Mouse (Mus musculus): ENCODE results near the gene Zc3h14. TPM values are rescaled to one million over a fixed set of nuclear protein-coding genes. Genes with fewer than 3 reads are reported as not detected.

Gene Zc3h14
- polyA plus RNA-seq, 1 experiment from 2014 or later: 109 TPM

DNA sequence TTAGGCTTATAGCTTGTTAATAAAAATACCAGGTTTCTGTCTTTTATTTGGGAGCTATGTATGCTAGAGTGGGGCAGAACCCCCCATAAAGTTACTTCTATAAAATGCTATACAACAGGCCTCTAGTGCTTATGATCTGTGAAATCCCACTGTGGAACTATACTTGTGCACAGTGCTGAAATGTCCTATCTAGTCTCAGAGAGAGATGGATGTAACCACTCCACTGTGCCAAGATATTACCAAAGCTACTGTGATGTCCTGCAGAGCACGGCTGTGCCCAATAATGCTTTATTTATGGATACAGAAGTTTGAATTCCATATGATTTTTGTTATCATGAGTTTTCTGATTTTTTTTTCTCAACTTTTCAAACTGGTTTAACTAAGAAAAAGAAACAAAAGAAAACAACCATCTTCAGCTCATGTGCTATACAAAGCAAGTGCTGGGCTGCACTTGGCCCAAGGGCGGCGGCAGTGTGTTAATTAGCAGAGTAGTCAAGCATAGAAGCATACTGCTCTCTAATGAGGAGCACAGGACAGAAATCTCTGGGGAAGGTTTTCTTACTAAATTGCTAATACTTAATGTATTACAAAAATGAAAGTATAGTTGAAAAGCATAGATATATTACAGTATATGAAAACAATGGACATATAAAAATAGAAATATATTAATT, 57.4 kb downstream of the Zc3h14 start:
- Histone ChIP-seq H3K9me3 (ENCODE audit: control insufficient read depth, low read length) (no peaks in the 10 kb centered on the region), H3K4me1 (replicated peaks; ENCODE audit: control insufficient read depth, insufficient read depth, low read length) (no peaks in the 10 kb centered on the region), H3K9ac (ENCODE audit: low read depth, low read length) (no peak overlapping the region), H3K4me3 (ENCODE audit: low read depth, low read length) (no peak overlapping the region), H3K27me3 (replicated peaks; ENCODE audit: control insufficient read depth, insufficient read depth, low read length) (no peaks in the 10 kb centered on the region), H3K36me3 (ENCODE audit: control insufficient read depth, insufficient read depth, low read length) (no peaks in the 10 kb centered on the region), H3K4me2 (no peak overlapping the region), H3K27ac (ENCODE audit: low read depth, low read length) (no peak overlapping the region)
- ATAC-seq (replicated peaks; ENCODE audit: low FRiP score) (no peak), DNase-seq (ENCODE audit: low spot score) (no peak)
- 93% methylated on average over 3 of the region's 3 CpGs for WGBS

DNA sequence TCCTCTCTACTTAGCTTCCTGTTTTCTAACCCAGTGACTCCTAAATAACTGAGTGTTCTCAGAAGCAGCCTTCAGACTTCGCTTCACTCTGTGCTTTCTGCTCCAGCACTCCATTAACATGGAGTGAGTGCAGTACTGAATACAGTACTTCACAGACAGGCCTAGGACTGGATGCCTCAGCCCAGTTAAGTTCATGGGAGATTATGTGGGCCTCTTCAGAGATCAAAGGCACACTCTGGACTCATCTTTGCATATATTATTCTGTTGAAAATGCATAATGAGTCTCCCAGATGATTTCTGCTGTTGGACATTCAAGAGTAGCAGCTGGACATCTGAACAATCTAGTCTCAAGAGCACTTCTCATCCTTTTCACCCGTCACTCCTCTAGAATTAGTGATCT, 74.0 kb downstream of the Zc3h14 start:
- Histone ChIP-seq H3K36me3 (ENCODE audit: control insufficient read depth, insufficient read depth, low read length) (no peaks in the 10 kb centered on the region), H3K27me3 (replicated peaks; ENCODE audit: control insufficient read depth, insufficient read depth, low read length) (no peaks in the 10 kb centered on the region), H3K4me2 (no peak overlapping the region), H3K4me1 (replicated peaks; ENCODE audit: control insufficient read depth, insufficient read depth, low read length) (no peaks in the 10 kb centered on the region), H3K9ac (ENCODE audit: low read depth, low read length) (no peak overlapping the region), H3K27ac (ENCODE audit: low read depth, low read length) (no peak overlapping the region), H3K4me3 (ENCODE audit: low read depth, low read length) (no peak overlapping the region), H3K9me3 (ENCODE audit: control insufficient read depth, low read length) (no peaks in the 10 kb centered on the region)
- DNase-seq (ENCODE audit: low spot score): no peak
- ATAC-seq (replicated peaks; ENCODE audit: low FRiP score): no peak
- 71% methylated on average over 2 of the region's 2 CpGs for WGBS

DNA sequence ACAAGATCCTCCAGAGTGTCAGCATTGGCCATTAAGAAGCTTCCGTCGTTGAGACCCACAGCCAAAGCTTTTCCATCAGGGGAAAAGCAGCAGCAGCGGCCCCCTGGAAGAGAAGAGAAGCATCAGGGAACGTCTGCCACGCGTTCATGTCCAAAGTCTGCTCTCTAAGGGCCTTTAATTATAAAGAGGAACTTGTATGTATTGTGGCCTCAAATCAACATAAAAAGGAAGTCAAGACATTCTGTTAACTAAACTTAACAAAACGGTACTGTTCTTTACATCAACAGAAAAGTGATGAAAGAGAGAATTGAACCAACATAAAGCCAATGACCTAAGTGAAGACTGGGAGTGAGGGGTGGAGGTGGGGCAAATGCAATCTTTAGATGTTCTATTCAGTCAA, 84.4 kb downstream of the Zc3h14 start:
- WGBS: 83% methylated on average over 7 of the region's 7 CpGs
- Histone ChIP-seq H3K4me1 (replicated peaks; ENCODE audit: control insufficient read depth, insufficient read depth, low read length) (no peaks in the 10 kb centered on the region), H3K27me3 (replicated peaks; ENCODE audit: control insufficient read depth, insufficient read depth, low read length) (no peaks in the 10 kb centered on the region), H3K4me2 (no peak overlapping the region), H3K4me3 (ENCODE audit: low read depth, low read length) (no peak overlapping the region), H3K36me3 (ENCODE audit: control insufficient read depth, insufficient read depth, low read length) (no peaks in the 10 kb centered on the region), H3K9ac (ENCODE audit: low read depth, low read length) (no peak overlapping the region), H3K27ac (ENCODE audit: low read depth, low read length) (no peak overlapping the region), H3K9me3 (ENCODE audit: control insufficient read depth, low read length) (no peaks in the 10 kb centered on the region)
- DNase-seq (ENCODE audit: low spot score): no peak
- no peak for ATAC-seq (replicated peaks; ENCODE audit: low FRiP score)

DNA sequence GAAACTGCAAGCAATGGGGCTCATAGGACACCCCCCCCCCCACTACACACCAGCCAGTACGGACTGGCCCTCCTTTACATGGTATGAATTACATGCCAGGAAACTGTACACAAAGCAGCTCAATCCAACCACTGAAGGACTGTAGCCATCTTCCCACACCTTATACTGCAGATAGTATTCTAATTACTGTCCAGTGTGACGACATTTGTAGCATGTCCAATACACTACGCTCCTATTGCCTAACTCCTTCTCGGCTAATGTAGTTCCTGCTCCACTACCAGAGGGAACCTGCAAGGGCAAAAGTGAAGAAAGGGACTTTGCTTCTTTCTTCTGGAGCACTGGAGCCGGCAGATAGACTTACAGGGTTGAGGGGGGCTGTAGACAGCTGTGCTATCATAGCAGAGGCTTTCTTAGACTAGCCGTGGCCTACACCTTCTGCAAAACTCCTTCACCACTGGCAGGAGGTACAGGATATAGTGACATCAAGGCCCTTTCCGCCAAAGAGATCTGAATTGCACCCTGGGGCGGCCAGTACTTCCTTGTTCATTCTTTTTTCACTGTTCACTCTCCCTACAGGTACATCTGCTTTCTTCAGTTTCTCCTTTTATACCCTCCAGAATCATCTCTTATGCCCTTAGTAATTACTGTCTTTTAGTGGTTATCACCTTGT, 86.3 kb downstream of the Zc3h14 start:
- WGBS: 80% methylated on average over 8 of the region's 8 CpGs
- no peak for ATAC-seq (replicated peaks; ENCODE audit: low FRiP score)
- H3K4me2 ChIP-seq: no peak overlapping the region
- H3K27ac ChIP-seq (ENCODE audit: low read depth, low read length): no peak overlapping the region
- no peaks in the 10 kb centered on the region for H3K36me3 ChIP-seq (ENCODE audit: control insufficient read depth, insufficient read depth, low read length)
- no peak for DNase-seq (ENCODE audit: low spot score)
- H3K4me1 ChIP-seq (replicated peaks; ENCODE audit: control insufficient read depth, insufficient read depth, low read length): no peaks in the 10 kb centered on the region
- H3K9me3 ChIP-seq (ENCODE audit: control insufficient read depth, low read length): no peaks in the 10 kb centered on the region
- H3K4me3 ChIP-seq (ENCODE audit: low read depth, low read length): no peak overlapping the region
- H3K27me3 ChIP-seq (replicated peaks; ENCODE audit: control insufficient read depth, insufficient read depth, low read length): no peaks in the 10 kb centered on the region
- H3K9ac ChIP-seq (ENCODE audit: low read depth, low read length): no peak overlapping the region

DNA sequence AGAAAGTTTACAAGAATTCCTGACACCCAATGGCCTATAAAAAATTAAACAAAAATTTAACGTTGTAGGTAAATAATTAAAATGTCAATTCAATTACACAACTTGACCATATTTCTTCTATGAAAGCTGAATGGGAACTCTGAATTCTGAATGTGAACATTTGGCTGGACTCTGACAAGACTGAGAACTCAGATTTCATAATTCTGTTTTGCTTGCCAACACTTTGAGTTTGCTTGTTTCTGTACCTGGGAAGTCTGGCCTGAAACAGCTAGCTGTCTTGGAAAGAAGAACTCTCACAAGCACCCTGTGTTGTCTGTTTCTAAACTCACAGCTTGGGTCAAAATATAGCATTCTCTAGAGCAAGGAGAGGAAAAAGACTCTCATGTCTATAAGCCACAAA, 87.1 kb downstream of the Zc3h14 start:
- WGBS: 81% methylated on average over 1 of the region's 1 CpGs

DNA sequence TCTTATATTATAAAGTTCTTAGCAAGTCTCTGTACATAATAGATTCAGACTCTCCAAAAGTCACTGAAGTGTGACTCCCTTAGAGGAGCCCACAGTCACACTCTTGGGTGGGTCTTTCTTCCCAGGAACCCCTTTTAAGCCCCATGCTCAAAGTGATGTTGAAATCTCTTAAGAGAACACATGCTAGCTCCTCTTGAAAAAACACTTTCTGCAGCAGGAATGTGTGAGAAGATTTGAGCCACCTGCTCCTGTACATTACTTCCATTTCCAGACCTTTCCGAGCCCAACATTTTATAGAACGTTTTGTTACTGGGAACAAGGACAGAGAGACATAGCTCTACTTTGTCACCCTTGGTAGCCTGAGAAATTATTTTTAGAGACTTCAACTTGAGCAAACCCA, 88.1 kb downstream of the Zc3h14 start:
- no peak overlapping the region for H3K4me3 ChIP-seq (ENCODE audit: low read depth, low read length)
- DNase-seq (ENCODE audit: low spot score) (no peak), ATAC-seq (replicated peaks; ENCODE audit: low FRiP score) (no peak)
- 93% methylated on average over 2 of the region's 2 CpGs for WGBS
- H3K27me3 ChIP-seq (replicated peaks; ENCODE audit: control insufficient read depth, insufficient read depth, low read length): no peaks in the 10 kb centered on the region
- no peaks in the 10 kb centered on the region for H3K36me3 ChIP-seq (ENCODE audit: control insufficient read depth, insufficient read depth, low read length)
- no peak overlapping the region for H3K4me2 ChIP-seq
- no peaks in the 10 kb centered on the region for H3K4me1 ChIP-seq (replicated peaks; ENCODE audit: control insufficient read depth, insufficient read depth, low read length)
- no peaks in the 10 kb centered on the region for H3K9me3 ChIP-seq (ENCODE audit: control insufficient read depth, low read length)
- H3K27ac ChIP-seq (ENCODE audit: low read depth, low read length): no peak overlapping the region
- no peak overlapping the region for H3K9ac ChIP-seq (ENCODE audit: low read depth, low read length)

More for the DNA sequence above, 87.1 kb downstream of the Zc3h14 start:
- no peaks in the 10 kb centered on the region for H3K4me1 ChIP-seq (replicated peaks; ENCODE audit: control insufficient read depth, insufficient read depth, low read length)
- H3K27me3 ChIP-seq (replicated peaks; ENCODE audit: control insufficient read depth, insufficient read depth, low read length): no peaks in the 10 kb centered on the region
- no peak for DNase-seq (ENCODE audit: low spot score)
- no peak overlapping the region for H3K4me2 ChIP-seq
- H3K9me3 ChIP-seq (ENCODE audit: control insufficient read depth, low read length): no peaks in the 10 kb centered on the region
- H3K27ac ChIP-seq (ENCODE audit: low read depth, low read length): no peak overlapping the region
- H3K4me3 ChIP-seq (ENCODE audit: low read depth, low read length): no peak overlapping the region
- no peak overlapping the region for H3K9ac ChIP-seq (ENCODE audit: low read depth, low read length)
- H3K36me3 ChIP-seq (ENCODE audit: control insufficient read depth, insufficient read depth, low read length): no peaks in the 10 kb centered on the region
- ATAC-seq (replicated peaks; ENCODE audit: low FRiP score): no peak

DNA sequence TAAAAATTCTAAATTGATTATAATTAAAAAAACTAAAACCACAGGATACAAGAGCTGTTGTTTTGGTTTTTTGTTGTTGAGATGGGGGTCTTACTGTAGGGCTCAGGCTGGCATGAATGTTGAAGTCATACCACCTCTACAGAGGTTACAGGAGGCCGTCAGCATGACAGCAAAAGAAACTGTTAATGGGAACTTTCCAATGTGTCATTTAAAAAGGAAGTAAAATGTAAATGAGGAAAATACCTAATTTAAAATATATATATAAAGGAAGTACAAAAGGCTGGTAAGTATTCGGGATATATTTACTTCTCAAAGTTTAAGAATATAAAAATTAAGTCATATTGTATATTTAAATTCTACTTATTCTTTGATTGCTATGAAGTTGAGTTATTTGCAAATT, 88.7 kb downstream of the Zc3h14 start:
- H3K4me3 ChIP-seq (ENCODE audit: low read depth, low read length): no peak overlapping the region

More for the DNA sequence above, 88.7 kb downstream of the Zc3h14 start:
- no peak for ATAC-seq (replicated peaks; ENCODE audit: low FRiP score)
- Histone ChIP-seq H3K27ac (ENCODE audit: low read depth, low read length) (no peak overlapping the region), H3K4me2 (no peak overlapping the region), H3K9ac (ENCODE audit: low read depth, low read length) (no peak overlapping the region), H3K27me3 (replicated peaks; ENCODE audit: control insufficient read depth, insufficient read depth, low read length) (no peaks in the 10 kb centered on the region), H3K36me3 (ENCODE audit: control insufficient read depth, insufficient read depth, low read length) (no peaks in the 10 kb centered on the region), H3K4me1 (replicated peaks; ENCODE audit: control insufficient read depth, insufficient read depth, low read length) (no peaks in the 10 kb centered on the region), H3K9me3 (ENCODE audit: control insufficient read depth, low read length) (no peaks in the 10 kb centered on the region)
- no peak for DNase-seq (ENCODE audit: low spot score)
- WGBS: 76% methylated on average over 2 of the region's 2 CpGs
